Mouse (Mus musculus): ENCODE results near the gene Naaladl1. TPM values are rescaled to one million over a fixed set of nuclear protein-coding genes. Genes with fewer than 3 reads are reported as not detected.

Gene Naaladl1
- polyA plus RNA-seq (2014; fragmentation: Nextera tagmentation; extraction: Ambion mirVana) = 0.53 and 0.77 TPM in 2 replicates

DNA sequence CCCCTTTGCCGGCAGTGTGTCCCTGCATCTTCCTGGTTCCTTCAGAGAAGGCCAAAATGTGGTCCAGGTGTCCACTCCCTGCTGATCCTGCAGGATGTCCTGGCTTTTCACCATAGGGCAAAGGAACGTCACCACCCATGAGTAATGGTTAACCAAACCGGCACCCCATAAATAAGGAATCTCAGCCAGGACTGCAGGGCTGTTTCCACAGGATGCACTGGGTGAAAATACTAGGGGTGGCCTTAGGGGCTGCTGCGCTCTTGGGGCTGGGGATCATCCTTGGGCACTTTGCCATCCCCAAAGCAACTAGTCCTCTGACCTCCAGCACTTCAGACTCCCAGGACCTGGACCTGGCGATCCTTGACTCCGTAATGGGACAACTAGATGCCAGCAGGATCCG lies at the start of gene Naaladl1:
Naaladl1 (plus strand) TSS at position 197 of the 400 bp plus-strand sequence.
- WGBS = 85% methylated on average over 7 of the region's 7 CpGs
- H3K9ac ChIP-seq (ENCODE audit: low read length) = peak within 1 kb of the TSS; percentile 22; the same call in 1 of the 2 replicates
- ATAC-seq (ENCODE audit: insufficient read depth, low FRiP score, low TSS enrichment) = no peak
- no peaks in the 10 kb centered on the region for H3K4me1 ChIP-seq (ENCODE audit: control insufficient read depth, insufficient read depth, low read length)
- H3K9me3 ChIP-seq (ENCODE audit: control insufficient read depth, low read length) = no peaks in the 10 kb centered on the region
- H3K36me3 ChIP-seq (ENCODE audit: control insufficient read depth, insufficient read depth, low read length) = no peaks in the 10 kb centered on the region
- no peak within 1 kb of the TSS for H3K4me3 ChIP-seq (ENCODE audit: low read depth, low read length)
- H3K4me2 ChIP-seq (ENCODE audit: low read depth) = no peak within 1 kb of the TSS
- no peak within 1 kb of the TSS for H3K27ac ChIP-seq (ENCODE audit: low read depth, low read length)
- no peaks in the 10 kb centered on the region for H3K27me3 ChIP-seq (ENCODE audit: control insufficient read depth, insufficient read depth, low read length)
- no peak for DNase-seq (ENCODE audit: low spot score)

- Histone ChIP-seq H3K4me1 (ENCODE audit: control insufficient read depth, insufficient read depth, low read length) (peaks cover 11% of the 10 kb centered on the region; the same call in 1 of the 2 replicates), H3K9me3 (ENCODE audit: control insufficient read depth, low read length) (no peaks in the 10 kb centered on the region), H3K27ac (ENCODE audit: low read depth, low read length) (no peak overlapping the region), H3K36me3 (ENCODE audit: control insufficient read depth, insufficient read depth, low read length) (peaks cover 12% of the 10 kb centered on the region), H3K4me2 (ENCODE audit: low read depth) (peak overlapping the region; percentile 45), H3K9ac (ENCODE audit: low read length) (peak overlapping the region; percentile 69), H3K27me3 (ENCODE audit: control insufficient read depth, insufficient read depth, low read length) (no peaks in the 10 kb centered on the region), H3K4me3 (ENCODE audit: low read depth, low read length) (peak overlapping the region; percentile 77)
- WGBS = 68% methylated on average over 4 of the region's 4 CpGs
- ATAC-seq (ENCODE audit: insufficient read depth, low FRiP score, low TSS enrichment) (no peak), DNase-seq (ENCODE audit: low spot score) (no peak)
Observed at GRCm38 (mm10) chr19:6056696-6057095, 48.9 kb upstream of the Naaladl1 start.

DNA sequence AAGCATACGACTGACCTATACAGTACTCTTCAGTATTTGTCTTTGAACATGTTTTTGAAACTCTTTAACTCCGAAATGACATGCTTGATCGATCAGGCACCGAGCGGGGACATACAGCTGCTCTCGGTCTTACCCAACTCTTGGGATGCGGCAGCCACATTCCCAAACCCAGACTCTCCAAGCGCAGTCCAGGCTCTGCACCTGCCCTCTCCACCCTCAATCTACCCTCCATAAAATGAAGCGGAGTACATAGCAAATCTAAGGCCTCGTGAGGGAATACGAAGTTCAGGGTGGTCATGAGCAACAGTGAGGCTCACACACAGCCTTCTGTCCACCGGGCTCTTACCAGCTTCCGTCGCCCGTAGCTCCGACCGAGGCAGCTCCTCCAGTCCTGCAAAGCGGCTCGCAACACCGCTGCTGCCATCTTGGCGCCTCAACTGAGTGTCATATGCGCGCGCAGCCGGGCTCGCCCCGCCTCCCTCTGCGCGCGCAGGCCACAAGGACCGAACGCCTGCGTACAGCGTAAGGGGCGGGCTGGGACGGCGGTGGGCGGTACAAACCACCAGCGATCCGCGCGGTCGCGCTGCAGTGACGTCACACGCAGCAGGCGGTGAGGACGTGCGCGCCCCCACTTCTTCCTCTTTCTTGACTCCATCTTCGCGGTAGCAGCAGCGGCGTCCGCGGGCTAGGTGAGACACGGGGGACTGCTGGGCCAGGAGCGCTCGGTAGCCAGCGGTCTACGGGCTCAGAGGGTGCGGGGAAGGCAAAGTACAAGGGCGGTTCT lies 48.1 kb upstream of the Naaladl1 start, which contains the start of the genes Mrpl49 and Fau:
Mrpl49 (minus strand) TSS at position 473 of the 784 bp plus-strand sequence.
Fau (plus strand) TSS at position 532 of the 784 bp plus-strand sequence.
- Histone ChIP-seq H3K36me3 (ENCODE audit: control insufficient read depth, insufficient read depth, low read length) (peaks cover 12% of the 10 kb centered on the region), H3K27ac (ENCODE audit: low read depth, low read length) (peak within 1 kb of the TSS; percentile 45; the same call in 1 of the 2 replicates), H3K27me3 (ENCODE audit: control insufficient read depth, insufficient read depth, low read length) (no peaks in the 10 kb centered on the region), H3K9me3 (ENCODE audit: control insufficient read depth, low read length) (no peaks in the 10 kb centered on the region), H3K4me2 (ENCODE audit: low read depth) (peak within 1 kb of the TSS; percentile 76), H3K9ac (ENCODE audit: low read length) (peak within 1 kb of the TSS; percentile 69), H3K4me1 (ENCODE audit: control insufficient read depth, insufficient read depth, low read length) (peaks cover 19% of the 10 kb centered on the region), H3K4me3 (ENCODE audit: low read depth, low read length) (peak within 1 kb of the TSS; percentile 77)
- ATAC-seq (ENCODE audit: insufficient read depth, low FRiP score, low TSS enrichment) = peak; percentile 85
- WGBS = under 1% methylated on average over 57 of the region's 63 CpGs
- DNase-seq (ENCODE audit: low spot score) = peak; percentile 100

- Histone ChIP-seq H3K27me3 (ENCODE audit: control insufficient read depth, insufficient read depth, low read length) (no peaks in the 10 kb centered on the region), H3K9me3 (ENCODE audit: control insufficient read depth, low read length) (no peaks in the 10 kb centered on the region), H3K27ac (ENCODE audit: low read depth, low read length) (no peak overlapping the region), H3K4me2 (ENCODE audit: low read depth) (peak overlapping the region; percentile 76), H3K4me1 (ENCODE audit: control insufficient read depth, insufficient read depth, low read length) (peaks cover 21% of the 10 kb centered on the region), H3K4me3 (ENCODE audit: low read depth, low read length) (peak overlapping the region; percentile 77), H3K9ac (ENCODE audit: low read length) (peak overlapping the region; percentile 69), H3K36me3 (ENCODE audit: control insufficient read depth, insufficient read depth, low read length) (peaks cover 9% of the 10 kb centered on the region; the same call in 1 of the 2 replicates)
- ATAC-seq (ENCODE audit: insufficient read depth, low FRiP score, low TSS enrichment) (no peak), DNase-seq (ENCODE audit: low spot score) (no peak)
- 28% methylated on average over 5 of the region's 5 CpGs for WGBS
Observed at GRCm38 (mm10) chr19:6058513-6058912, 47.1 kb upstream of the Naaladl1 start.

GRCm38 (mm10) chr19:6058966-6059365 lies 46.6 kb upstream of the Naaladl1 start:
- Histone ChIP-seq H3K27ac (ENCODE audit: low read depth, low read length) (no peak overlapping the region), H3K4me1 (ENCODE audit: control insufficient read depth, insufficient read depth, low read length) (peaks cover 21% of the 10 kb centered on the region), H3K9me3 (ENCODE audit: control insufficient read depth, low read length) (no peaks in the 10 kb centered on the region), H3K4me2 (ENCODE audit: low read depth) (peak overlapping the region; percentile 76), H3K36me3 (ENCODE audit: control insufficient read depth, insufficient read depth, low read length) (peaks cover 9% of the 10 kb centered on the region; the same call in 1 of the 2 replicates), H3K9ac (ENCODE audit: low read length) (no peak overlapping the region), H3K27me3 (ENCODE audit: control insufficient read depth, insufficient read depth, low read length) (no peaks in the 10 kb centered on the region), H3K4me3 (ENCODE audit: low read depth, low read length) (peak overlapping the region; percentile 77)
- DNase-seq (ENCODE audit: low spot score) (no peak), ATAC-seq (ENCODE audit: insufficient read depth, low FRiP score, low TSS enrichment) (no peak)
- WGBS = 91% methylated on average over 5 of the region's 5 CpGs

DNA sequence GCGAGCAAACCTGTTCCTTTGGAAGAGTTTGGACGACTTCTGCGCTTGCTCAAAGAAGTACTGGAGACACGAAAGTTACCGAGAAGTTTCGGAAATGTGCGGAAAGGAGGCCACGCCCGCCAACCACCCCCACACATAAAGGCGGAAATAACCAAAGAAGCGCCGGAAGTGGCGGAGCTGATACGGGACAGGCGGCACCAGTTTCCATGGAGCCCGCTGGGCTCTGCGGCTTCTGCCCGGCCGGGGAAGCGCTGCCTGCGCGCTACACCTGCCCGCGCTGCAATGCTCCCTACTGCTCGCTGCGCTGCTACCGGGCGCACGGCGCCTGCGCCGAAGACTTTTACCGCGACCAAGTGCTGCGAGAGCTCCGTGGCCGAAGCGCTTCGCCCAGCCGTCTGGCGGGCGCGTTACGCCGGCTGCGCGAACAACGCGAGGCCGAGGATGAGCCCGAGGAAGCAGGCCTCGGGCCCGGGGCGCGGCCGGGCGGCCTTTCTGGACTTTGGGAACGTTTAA lies 44.5 kb upstream of the Naaladl1 start, which contains the start of gene Znhit2:
Znhit2 (plus strand) TSS at position 172 of the 513 bp plus-strand sequence.
- H3K4me2 ChIP-seq (ENCODE audit: low read depth) = peak within 1 kb of the TSS; percentile 100

DNA sequence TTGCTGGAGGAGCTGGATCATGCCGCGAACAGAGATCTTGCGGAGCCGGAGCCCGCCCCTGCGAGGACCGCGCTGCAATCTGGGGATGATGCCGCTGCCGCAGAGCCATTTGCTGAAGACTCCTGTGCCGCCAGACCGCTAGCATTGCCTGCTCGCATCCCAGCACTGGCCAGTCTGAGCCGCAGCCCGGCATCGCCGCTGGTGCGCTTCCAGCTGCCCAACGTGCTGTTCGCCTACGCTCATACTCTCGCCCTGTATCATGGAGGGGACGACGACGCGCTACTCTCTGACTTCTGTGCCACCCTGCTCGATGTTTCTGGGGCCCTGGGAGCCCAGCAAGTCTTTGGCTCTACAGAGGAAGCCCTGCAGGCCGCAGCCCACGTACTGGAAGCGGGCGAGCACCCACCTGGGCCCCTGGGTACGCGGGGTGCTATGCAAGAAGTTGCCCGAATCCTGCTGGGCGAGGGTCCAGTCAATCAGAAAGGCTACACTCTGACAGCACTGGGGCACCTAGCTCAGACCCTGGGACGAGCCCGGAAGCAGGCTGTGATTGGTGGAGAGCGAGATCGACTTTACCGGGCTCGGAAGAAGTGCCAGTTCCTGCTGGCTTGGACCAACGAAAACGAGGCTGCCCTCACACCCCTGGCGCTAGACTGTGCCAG lies 43.8 kb upstream of the Naaladl1 start:
- DNase-seq (ENCODE audit: low spot score) (peak; percentile 25), ATAC-seq (ENCODE audit: insufficient read depth, low FRiP score, low TSS enrichment) (no peak)
- Histone ChIP-seq H3K4me2 (ENCODE audit: low read depth) (peak overlapping the region; percentile 100), H3K9me3 (ENCODE audit: control insufficient read depth, low read length) (no peaks in the 10 kb centered on the region), H3K27ac (ENCODE audit: low read depth, low read length) (peak overlapping the region; percentile 93), H3K4me1 (ENCODE audit: control insufficient read depth, insufficient read depth, low read length) (peaks cover 27% of the 10 kb centered on the region), H3K36me3 (ENCODE audit: control insufficient read depth, insufficient read depth, low read length) (peaks cover 2% of the 10 kb centered on the region; the same call in 1 of the 2 replicates), H3K9ac (ENCODE audit: low read length) (peak overlapping the region; percentile 96), H3K27me3 (ENCODE audit: control insufficient read depth, insufficient read depth, low read length) (no peaks in the 10 kb centered on the region), H3K4me3 (ENCODE audit: low read depth, low read length) (peak overlapping the region; percentile 92)
- WGBS = 3% methylated on average over 43 of the region's 44 CpGs

More for the DNA sequence above, 44.5 kb upstream of the Naaladl1 start, which contains the start of gene Znhit2:
- Histone ChIP-seq H3K36me3 (ENCODE audit: control insufficient read depth, insufficient read depth, low read length) (peaks cover 2% of the 10 kb centered on the region; the same call in 1 of the 2 replicates), H3K27ac (ENCODE audit: low read depth, low read length) (peak within 1 kb of the TSS; percentile 93), H3K4me3 (ENCODE audit: low read depth, low read length) (peak within 1 kb of the TSS; percentile 92), H3K27me3 (ENCODE audit: control insufficient read depth, insufficient read depth, low read length) (no peaks in the 10 kb centered on the region), H3K4me1 (ENCODE audit: control insufficient read depth, insufficient read depth, low read length) (peaks cover 22% of the 10 kb centered on the region), H3K9me3 (ENCODE audit: control insufficient read depth, low read length) (no peaks in the 10 kb centered on the region), H3K9ac (ENCODE audit: low read length) (peak within 1 kb of the TSS; percentile 96)
- ATAC-seq (ENCODE audit: insufficient read depth, low FRiP score, low TSS enrichment) (peak; percentile 45; the same call in 1 of the 2 replicates), DNase-seq (ENCODE audit: low spot score) (peak; percentile 91)
- under 1% methylated on average over 58 of the region's 58 CpGs for WGBS

DNA sequence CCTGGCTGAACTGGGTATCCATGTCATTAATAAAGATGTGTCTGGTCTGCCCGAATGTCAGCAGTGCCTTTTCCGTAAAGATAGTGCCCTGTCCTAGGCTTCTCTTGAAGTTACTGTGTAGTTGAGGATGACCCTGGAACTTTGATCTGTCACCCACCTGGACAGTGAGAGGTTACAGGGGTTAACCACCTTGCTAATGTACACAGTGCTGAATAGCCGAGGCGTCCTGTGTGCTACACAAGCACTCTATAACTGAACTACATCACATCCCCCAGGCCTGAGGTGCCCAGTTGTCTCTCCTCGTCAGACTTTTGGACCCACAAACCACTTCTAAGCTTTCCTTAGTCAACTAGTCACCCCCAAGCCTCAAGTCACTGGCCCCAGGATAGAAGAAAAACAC lies 43.2 kb upstream of the Naaladl1 start:
- peak overlapping the region; percentile 92 for H3K4me3 ChIP-seq (ENCODE audit: low read depth, low read length)
- peaks cover 27% of the 10 kb centered on the region for H3K4me1 ChIP-seq (ENCODE audit: control insufficient read depth, insufficient read depth, low read length)
- no peak for DNase-seq (ENCODE audit: low spot score)
- peaks cover 2% of the 10 kb centered on the region; the same call in 1 of the 2 replicates for H3K36me3 ChIP-seq (ENCODE audit: control insufficient read depth, insufficient read depth, low read length)
- no peaks in the 10 kb centered on the region for H3K9me3 ChIP-seq (ENCODE audit: control insufficient read depth, low read length)
- 75% methylated on average over 5 of the region's 5 CpGs for WGBS
- no peak for ATAC-seq (ENCODE audit: insufficient read depth, low FRiP score, low TSS enrichment)
- no peak overlapping the region for H3K27ac ChIP-seq (ENCODE audit: low read depth, low read length)
- H3K9ac ChIP-seq (ENCODE audit: low read length) = peak overlapping the region; percentile 96
- no peaks in the 10 kb centered on the region for H3K27me3 ChIP-seq (ENCODE audit: control insufficient read depth, insufficient read depth, low read length)
- peak overlapping the region; percentile 100 for H3K4me2 ChIP-seq (ENCODE audit: low read depth)

All from neural tube, embryonic 11.5 days (tissue).